Mouse (Mus musculus) MEL (cell line): ENCODE measurements at regions not wholly inside any gene's neighbourhood (a gene's known extent, or its start where the extent isn't known, plus 50 kb on each side); places are given as distances from the start of the nearest gene placed in this dataset.

Source experiments
- CTCF ChIP-seq, 3 experiments: IDR thresholded peaks in 2 of 3; conservative IDR thresholded peaks in 1 of 3; 2 replicates each; pipeline ENCODE4 v1.5.1; 2011 to 2012; ENCODE audit warnings: low read length in 3 of 3, low read depth in 2 of 3, mild to moderate bottlenecking in 2 of 3, improper control_type of control experiment in 1 of 3, inconsistent platforms in 1 of 3, mixed read lengths in 1 of 3, moderate library complexity in 1 of 3; ENCODE audit not compliant: control insufficient read depth in 1 of 3, insufficient read depth in 1 of 3, poor library complexity in 1 of 3, severe bottlenecking in 1 of 3
- ELF1 ChIP-seq: IDR thresholded peaks from 2 replicates; pipeline ENCODE4 v1.6.1; 2014; ENCODE audit warnings: low read depth, mild to moderate bottlenecking, inconsistent platforms, low read length, improper control_type of control experiment, moderate library complexity
- EP300 ChIP-seq, 2 experiments: IDR thresholded peaks; 2 replicates each; pipeline ENCODE4 v1.6.1; 2011; ENCODE audit warnings: improper control_type of control experiment in 2 of 2, low read length in 2 of 2, low read depth in 1 of 2, mild to moderate bottlenecking in 1 of 2
- HCFC1 ChIP-seq: IDR thresholded peaks from 2 replicates; pipeline ENCODE4 v1.6.1; 2012; ENCODE audit warnings: low read depth, mild to moderate bottlenecking, inconsistent platforms, low read length, improper control_type of control experiment, moderate library complexity
- KAT2A ChIP-seq: conservative IDR thresholded peaks from 2 replicates; pipeline ENCODE4 v1.6.1; 2012; ENCODE audit warnings: low read depth, low read length, improper control_type of control experiment, inconsistent platforms
- MEF2A ChIP-seq: IDR thresholded peaks from 2 replicates; pipeline ENCODE4 v1.6.1; 2014; ENCODE audit warnings: low read depth, mild to moderate bottlenecking, inconsistent platforms, low read length, improper control_type of control experiment; ENCODE audit not compliant: poor library complexity, insufficient replicate concordance, severe bottlenecking; ENCODE audit errors: extremely low read depth
- POLR2A ChIP-seq, 2 experiments: IDR thresholded peaks; 2 replicates each; pipeline ENCODE4 v1.6.1; 2011 to 2012; ENCODE audit warnings: low read length in 2 of 2, mild to moderate bottlenecking in 2 of 2, control low read depth in 1 of 2, improper control_type of control experiment in 1 of 2, low read depth in 1 of 2, moderate library complexity in 1 of 2; ENCODE audit not compliant: control insufficient read depth in 1 of 2, insufficient read depth in 1 of 2, poor library complexity in 1 of 2
- RAD21 ChIP-seq: IDR thresholded peaks from 2 replicates; pipeline ENCODE4 v1.6.1; 2011; ENCODE audit warnings: mild to moderate bottlenecking, low read depth, low read length, improper control_type of control experiment
- TBP ChIP-seq: IDR thresholded peaks from 2 replicates; pipeline ENCODE4 v1.8.0; 2011; ENCODE audit warnings: low read depth, low read length, improper control_type of control experiment
- USF1 ChIP-seq: IDR thresholded peaks from 2 replicates; pipeline ENCODE4 v1.6.1; 2014; ENCODE audit warnings: low read depth, mild to moderate bottlenecking, inconsistent platforms, low read length, improper control_type of control experiment, moderate library complexity
- ZKSCAN1 ChIP-seq: IDR thresholded peaks from 2 replicates; pipeline ENCODE4 v1.6.1; 2012; ENCODE audit warnings: low read depth, mild to moderate bottlenecking, inconsistent platforms, low read length, improper control_type of control experiment, moderate library complexity

- no peak for TF ChIP-seq HCFC1
- no peak for TF ChIP-seq POLR2A (IDR thresholded peaks at IDR 0.05; ENCODE audit: control insufficient read depth in 1 of 2, insufficient read depth in 1 of 2, low read depth in 1 of 2, low read length in 2 of 2, poor library complexity in 1 of 2)
- TF ChIP-seq CTCF (IDR thresholded peaks at IDR 0.05 in 2 of 3, conservative IDR thresholded peaks at IDR 0.05 in 1 of 3; ENCODE audit: control insufficient read depth in 1 of 3, insufficient read depth in 1 of 3, low read depth in 2 of 3, low read length in 3 of 3, poor library complexity in 1 of 3, severe bottlenecking in 1 of 3) = no peak
- TF ChIP-seq RAD21 = no peak
- no peak for TF ChIP-seq USF1
- no peak for TF ChIP-seq MEF2A
- TF ChIP-seq TBP = no peak
- TF ChIP-seq EP300 (IDR thresholded peaks at IDR 0.05; ENCODE audit: low read depth in 1 of 2, low read length in 2 of 2) = no peak
- TF ChIP-seq ELF1 = no peak
- no peak for TF ChIP-seq KAT2A
- TF ChIP-seq ZKSCAN1 = no peak
These were observed 128.6 kb upstream of the Hgf start for GRCm38 (mm10) chr5:16424745-16425144.
